Mouse (Mus musculus): ENCODE data around the gene Cenpc1.

Cenpc1 gene

GRCm38 (mm10) chr5:85992805-85993721, 72.3 kb downstream of the Cenpc1 start:
- DNase-seq: no peak

GRCm38 (mm10) chr5:85992055-85992454, 73.3 kb downstream of the Cenpc1 start:
- DNase-seq: no peak

- no peak for DNase-seq
These were observed 77.9 kb downstream of the Cenpc1 start for GRCm38 (mm10) chr5:85987516-85987863.

GRCm38 (mm10) chr5:85986734-85987515, 78.5 kb downstream of the Cenpc1 start:
- DNase-seq: no peak

GRCm38 (mm10) chr5:85977646-85978426, 87.5 kb downstream of the Cenpc1 start:
- DNase-seq: no peak

- DNase-seq: no peak
These were observed 102.6 kb downstream of the Cenpc1 start for GRCm38 (mm10) chr5:85962791-85963190.

Data from thymus, adult 18-20 months (tissue).